Mouse (Mus musculus): ENCODE measurements around the gene Rhot1.

DNA sequence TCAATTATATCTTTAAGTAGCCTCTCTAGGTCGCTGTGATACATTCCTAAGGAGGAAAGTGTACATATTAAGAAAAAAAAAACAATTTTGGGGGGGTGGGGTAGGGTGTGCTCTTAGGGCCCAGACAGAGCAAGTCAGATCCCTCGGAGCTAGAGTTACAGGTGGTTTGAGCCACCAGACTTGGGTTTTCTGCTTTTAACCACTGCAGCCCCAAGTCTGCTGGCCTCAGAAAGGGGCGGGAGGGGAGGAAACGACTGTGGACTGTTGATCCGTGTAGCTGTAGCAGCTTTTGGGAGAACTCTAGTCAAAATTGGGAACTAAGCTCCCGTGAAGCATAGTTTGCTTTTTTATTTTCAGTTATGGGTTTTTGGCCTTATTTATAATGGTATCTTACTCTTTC is 1.5 kb downstream of the Rhot1 start:
- no peak for TF ChIP-seq CTCF (IDR thresholded peaks at IDR 0.05; ENCODE audit: low read depth)
- TF ChIP-seq EP300 (IDR thresholded peaks at IDR 0.05; ENCODE audit: low read depth) = no peak
